Mouse (Mus musculus) left cerebral cortex, postnatal 36 days (tissue): ENCODE measurements at regions not wholly inside any gene's neighbourhood (a gene's known extent, or its start where the extent isn't known, plus 50 kb on each side); places are given as distances from the start of the nearest gene placed in this dataset.
"Not testable (repeated sequence)": the region's sequence is repeated elsewhere in the genome, so short reads cannot be mapped to it uniquely, and the experiment has no call there.

Experiments used
- DNase-seq, 2 experiments: peaks; one replicate each; pipeline ENCODE4 v3.0.0; 2021 to 2022; ENCODE audit warnings: low spot score in 2 of 2, mixed read lengths in 1 of 2
- intact Hi-C: fragments of 180-260 bp; cut with DNase I; formaldehyde crosslinking; loops from one replicate; pipeline ENCODE4 v1.15.1; 2025

DNA sequence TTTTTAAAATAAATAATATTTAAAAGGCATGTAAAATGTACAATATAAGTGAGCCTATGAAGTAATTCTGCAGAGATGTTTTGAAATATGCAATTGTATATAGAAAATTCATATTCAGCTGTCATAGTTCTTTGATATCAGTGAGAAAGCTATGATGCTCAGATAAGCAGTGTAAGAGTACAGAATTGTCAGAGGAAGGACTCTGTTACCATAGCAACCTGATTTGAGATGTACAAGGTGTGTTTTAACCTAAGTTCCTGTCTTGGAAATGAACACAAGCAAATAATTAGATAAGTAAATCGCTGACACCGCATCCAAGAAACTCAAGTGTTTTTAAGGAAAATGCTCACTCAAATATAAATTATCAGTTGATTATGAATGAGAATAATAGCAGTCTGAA lies 271.8 kb downstream of the Gabrg2 start:
- DNase-seq, result no peak
- intact Hi-C loops, result no loop called here

DNA sequence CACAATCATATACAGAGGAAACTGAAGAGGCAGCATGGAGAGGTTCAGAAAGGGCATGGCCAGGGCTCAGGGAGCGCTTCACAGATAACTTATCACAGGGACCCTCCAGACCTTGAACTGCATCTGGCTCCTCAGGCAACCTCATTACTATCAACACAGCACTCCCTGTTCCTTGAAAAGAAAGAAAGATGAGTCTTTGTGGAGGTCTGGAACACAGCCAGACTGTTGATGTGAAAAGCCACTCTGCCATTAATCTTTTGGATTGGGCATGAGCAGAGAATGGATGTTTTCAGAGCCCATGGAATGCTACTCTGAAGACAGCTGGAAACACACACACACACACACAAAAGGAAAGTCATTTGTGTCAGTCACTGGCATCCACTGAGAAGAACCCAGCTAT lies 284.0 kb downstream of the Gabrg2 start:
- intact Hi-C loops, result no loop called here

DNA sequence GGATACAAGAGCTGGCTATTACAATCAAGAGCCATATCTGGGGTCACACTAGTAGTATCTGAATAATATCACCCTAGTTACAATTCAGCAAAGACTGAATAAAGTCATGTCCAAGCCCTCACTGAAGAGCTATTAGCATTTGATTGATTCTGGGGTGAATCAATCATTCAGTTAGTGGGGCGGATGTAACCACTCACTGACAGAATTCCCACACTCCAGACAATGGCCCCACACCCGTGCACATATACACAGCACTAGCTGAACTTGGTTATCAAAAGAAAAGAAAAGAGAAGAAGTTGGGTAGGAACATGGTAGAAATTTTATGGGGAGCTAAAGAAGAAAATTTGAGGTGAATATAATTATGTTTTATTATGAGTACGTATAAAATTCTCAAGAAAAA lies 310.0 kb downstream of the Gabrg2 start:
- intact Hi-C loops, result no loop called here
- no peak for DNase-seq

More for the DNA sequence above, 284.0 kb downstream of the Gabrg2 start:
- DNase-seq, result no peak

DNA sequence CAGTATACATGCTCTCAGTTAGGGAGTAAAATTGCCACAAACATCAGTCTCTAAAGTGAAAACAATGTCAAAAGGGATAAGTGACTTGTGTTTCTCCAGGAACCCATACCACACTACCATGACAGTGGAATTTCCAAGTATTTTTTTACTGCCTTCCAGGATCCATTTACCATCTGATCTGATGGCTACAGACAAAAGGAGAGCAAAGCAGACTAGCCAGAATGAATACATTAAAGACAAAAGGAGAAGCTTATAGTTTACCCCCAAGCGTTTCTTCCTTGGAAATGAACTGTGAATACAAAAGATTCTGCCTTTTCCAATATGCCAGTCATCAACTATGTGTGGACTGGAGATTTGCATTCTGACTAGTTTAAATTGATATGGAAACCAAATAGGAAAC lies 317.7 kb downstream of the Gabrg2 start:
- intact Hi-C loops, result no loop called here
- no peak for DNase-seq

DNA sequence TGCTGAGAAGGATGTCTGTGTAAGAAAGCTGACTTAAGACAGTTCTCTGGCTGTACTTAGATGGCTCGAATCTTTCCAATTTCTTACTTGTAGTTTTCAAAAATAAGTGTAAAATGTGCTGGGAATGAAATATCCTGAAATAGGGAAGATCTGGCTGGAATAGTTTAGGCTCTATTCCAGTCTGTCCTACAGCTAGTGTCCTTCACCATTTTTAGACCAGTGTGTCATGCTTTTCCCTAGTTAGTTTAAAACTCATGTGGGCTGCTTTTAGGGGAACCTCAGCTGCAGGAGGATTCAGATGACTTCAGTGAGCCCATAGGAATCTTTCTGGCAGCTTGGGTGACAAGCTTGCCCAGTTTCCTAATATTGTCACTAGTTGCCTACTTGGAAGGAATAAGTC lies 348.1 kb downstream of the Gabrg2 start:
- peak; percentile 14 to 23 for DNase-seq
- intact Hi-C loops, result no loop called here

DNA sequence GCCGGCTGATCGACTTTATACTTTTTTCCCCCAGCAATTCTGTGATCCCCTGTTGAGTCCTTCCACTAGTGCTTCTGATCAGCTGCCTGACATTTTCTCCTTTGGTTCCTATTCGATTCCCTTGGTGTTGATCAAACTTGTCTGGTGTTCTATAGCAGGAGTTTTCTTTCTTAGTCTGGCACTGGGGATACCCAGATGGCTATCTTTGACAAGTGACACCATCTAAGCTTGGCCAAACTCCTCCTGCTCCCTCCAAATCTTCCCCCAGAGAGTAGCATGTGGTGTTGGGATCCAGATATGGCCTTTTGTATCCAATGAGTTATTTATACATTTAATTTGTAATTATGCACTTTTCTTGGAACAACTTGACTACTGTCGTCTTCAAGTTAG lies 355.2 kb downstream of the Gabrg2 start:
- intact Hi-C loops, result no loop called here
- DNase-seq, result no peak

DNA sequence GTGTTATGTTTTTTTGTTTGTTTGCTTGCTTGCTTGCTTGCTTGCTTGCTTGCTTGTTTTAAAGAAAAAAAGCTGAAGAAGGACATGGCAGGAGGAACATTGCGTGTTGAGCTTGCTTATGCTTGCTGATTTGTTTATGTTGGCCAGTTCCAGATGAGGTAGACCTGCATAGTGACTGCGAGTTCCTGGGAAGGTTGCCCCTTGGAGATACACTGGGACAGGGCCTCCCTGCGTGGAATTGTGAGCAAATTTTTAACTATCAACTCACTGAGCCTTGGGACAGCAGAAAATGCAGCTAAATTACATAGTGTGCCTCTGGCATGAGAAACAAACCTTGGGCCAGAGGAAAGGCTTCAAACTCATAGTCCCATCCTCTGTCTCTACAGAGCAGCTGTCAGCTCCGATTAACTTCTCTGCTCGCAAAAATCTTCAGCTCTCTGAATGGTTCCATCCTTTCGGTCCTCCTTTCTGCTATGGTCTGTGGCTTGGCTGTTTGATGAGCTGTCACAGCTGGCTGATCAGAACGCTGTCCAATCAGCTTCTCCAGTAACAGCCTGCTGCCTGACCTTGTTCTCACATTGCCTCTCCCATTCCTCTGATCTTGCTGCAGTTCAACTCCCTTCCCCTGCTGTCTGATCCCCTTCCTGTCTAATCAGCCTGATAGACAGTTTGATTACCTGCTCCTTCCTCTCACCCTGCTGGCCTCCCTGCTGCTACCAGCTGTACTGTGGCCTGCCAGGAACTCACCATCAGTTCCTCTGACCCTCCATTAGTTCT lies 355.7 kb downstream of the Gabrg2 start:
- intact Hi-C loops, result no loop called here
- DNase-seq, result no peak

DNA sequence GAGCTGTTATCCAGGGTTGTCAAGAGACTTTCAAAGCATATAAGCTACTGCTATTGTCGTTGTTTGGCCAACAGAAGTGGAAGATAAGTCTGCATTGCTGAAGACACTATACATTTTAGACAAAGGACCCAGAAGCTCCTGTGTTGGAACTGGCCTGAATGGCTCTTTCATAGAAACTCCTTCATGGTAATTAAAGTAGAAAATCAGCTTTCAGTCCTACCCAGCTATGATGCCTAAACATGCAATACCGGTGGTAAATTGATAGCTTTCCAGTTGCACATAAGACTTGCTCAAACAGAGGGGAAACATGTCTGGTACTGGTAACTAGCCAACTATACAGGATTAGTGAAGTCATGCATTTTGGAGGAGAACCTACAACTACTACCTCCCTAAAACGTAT lies 356.6 kb downstream of the Gabrg2 start:
- intact Hi-C loops, result no loop called here

DNA sequence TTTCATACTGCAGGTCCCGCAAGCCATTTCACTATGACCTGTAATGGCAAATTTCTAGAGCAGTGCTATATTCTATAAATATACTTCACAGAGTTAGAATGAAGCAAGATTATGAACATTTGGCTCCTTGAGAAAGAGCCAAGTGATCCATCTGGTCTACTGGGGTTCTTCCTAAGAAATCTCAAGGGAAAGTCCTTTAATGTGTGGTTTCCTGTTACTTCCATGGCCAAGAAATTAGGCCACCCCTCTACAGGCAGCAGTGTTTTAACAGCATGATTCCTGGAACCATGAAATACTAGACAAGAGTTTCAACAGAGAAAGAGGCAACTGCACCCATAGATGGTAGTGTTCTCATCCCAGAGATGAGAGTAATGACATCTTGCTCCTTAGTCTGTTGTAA lies 401.7 kb downstream of the Gabrg2 start:
- intact Hi-C loops, result no loop called here
- no peak for DNase-seq

More for the DNA sequence above, 356.6 kb downstream of the Gabrg2 start:
- no peak for DNase-seq

DNA sequence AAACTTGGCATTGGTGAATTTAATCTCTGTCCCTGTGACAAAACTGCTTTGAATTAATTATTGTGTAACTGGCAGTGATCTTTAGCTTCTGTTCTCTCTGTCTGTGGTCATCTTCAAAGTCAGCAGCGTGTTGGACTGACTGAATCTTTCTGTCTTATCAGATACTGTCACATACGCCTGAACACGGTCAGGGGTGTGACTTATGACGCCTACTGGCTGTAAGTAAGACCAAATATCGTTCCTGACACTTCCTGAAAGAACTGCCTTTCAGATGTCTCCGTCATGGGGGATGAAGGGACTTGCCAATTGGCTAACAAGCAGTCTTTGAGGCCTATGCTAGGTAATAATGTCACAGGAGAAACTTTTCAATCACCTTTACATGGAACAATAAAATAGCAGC lies 402.2 kb downstream of the Gabrg2 start:
- no peak for DNase-seq
- intact Hi-C loops, result no loop called here

DNA sequence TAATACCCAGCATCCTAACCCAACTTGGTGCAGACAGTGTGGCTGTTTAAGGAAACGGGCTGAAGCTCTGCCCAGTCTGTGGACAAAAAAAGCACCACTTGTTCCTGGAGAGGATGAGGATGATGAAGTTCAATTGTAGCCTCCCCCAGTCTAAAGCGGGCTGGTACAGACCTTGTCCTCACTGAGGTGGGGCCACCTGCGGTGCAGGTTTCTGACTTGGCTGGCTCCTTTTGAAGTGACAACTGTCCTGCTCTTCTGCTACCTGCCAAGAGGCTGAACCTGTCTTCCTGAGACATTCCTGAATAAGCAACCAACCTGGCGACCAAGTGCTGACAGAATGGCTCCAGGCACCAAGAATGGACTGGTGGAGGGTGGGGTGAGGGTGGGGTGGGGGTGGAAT lies 409.2 kb downstream of the Gabrg2 start:
- intact Hi-C loops, DNase-seq: not testable (repeated sequence)
